Mouse (Mus musculus): ENCODE measurements around the gene Mrvi1. TPM values are rescaled to one million over a fixed set of nuclear protein-coding genes. Genes with fewer than 3 reads are reported as not detected.
A peak's percentile ranks its signal among the peaks of the same experiment; 100 is the strongest.

Gene Mrvi1
- polyA plus RNA-seq, 1 experiment, result 9.7 TPM

DNA sequence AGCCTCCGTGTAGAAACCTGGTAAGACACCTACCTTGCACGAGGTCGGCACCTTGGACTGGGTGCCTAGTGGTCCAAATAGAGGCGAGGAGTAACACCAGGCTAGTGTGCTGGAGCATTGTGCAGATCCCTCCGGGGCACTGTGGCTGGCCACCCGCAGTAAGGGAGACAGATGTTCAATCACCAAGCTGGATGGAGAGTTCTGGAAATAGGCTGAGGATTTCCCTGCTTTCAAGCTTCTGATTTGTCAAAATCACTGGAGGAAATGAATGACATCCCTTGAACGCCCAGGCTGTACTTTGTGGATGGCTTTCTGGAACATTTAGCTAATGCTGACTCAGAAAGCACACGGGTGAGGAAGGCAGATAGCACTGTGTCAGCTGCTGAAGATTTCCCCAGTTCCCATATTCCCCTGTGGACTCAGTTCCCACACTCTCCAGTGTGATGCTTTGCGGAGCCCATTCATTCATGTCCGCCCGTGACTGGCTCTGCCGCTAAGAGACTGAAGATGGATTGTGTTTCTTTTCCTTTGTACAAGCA lies 119.4 kb downstream of the Mrvi1 start, which contains the start of gene Lyve1:
TSS of gene Lyve1 (minus strand) at position 489 of the 539 bp plus-strand sequence.
- DNase-seq, result no peak
- Histone ChIP-seq H3K36me3 (ENCODE audit: control insufficient read depth, insufficient read depth, low read length) (no peaks in the 10 kb centered on the region), H3K4me3 (ENCODE audit: insufficient read depth, low read depth, low read length) (no peak within 1 kb of the TSS), H3K27ac (ENCODE audit: insufficient read depth, low read depth, low read length) (no peak within 1 kb of the TSS), H3K4me1 (ENCODE audit: control insufficient read depth, insufficient read depth, low read length) (no peaks in the 10 kb centered on the region), H3K27me3 (replicated peaks; ENCODE audit: control insufficient read depth, insufficient read depth, low read length) (no peaks in the 10 kb centered on the region)
- WGBS, result 63% methylated on average over 12 of the region's 12 CpGs
- no peak for TF ChIP-seq CTCF (conservative IDR thresholded peaks at IDR 0.05; ENCODE audit: insufficient read depth, insufficient read length, low read depth, low read length)
- TF ChIP-seq POLR2A (IDR thresholded peaks at IDR 0.05; ENCODE audit: low read depth, low read length), result no peak

DNA sequence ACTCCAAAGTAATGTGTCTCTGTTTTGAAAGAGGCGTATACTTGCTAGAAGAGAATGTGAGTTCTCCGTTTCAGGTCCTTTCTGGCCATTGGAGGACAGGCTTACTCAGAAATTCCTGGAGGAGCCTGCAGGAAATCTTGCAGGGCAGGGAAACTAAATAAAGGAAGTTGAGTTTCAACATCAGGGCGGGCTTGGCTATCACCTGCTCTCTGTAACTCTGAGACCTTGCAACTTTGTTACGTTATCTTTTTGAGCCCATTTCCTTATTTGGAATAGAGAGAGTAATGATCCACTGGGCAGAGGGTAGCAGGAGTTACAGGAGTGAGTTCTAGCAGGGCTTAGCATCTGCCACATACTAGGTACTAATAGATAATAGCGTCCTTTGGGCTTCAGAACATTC lies 122.1 kb downstream of the Mrvi1 start:
- H3K4me1 ChIP-seq (ENCODE audit: control insufficient read depth, insufficient read depth, low read length), result 0 out of 2 replicates have a peak, but pooled peaks cover 2% of the 10 kb centered on the region
- no peak overlapping the region for H3K4me3 ChIP-seq (ENCODE audit: insufficient read depth, low read depth, low read length)
- H3K27me3 ChIP-seq (replicated peaks; ENCODE audit: control insufficient read depth, insufficient read depth, low read length), result no peaks in the 10 kb centered on the region
- WGBS, result 58% methylated on average over 5 of the region's 5 CpGs
- H3K27ac ChIP-seq (ENCODE audit: insufficient read depth, low read depth, low read length), result no peak overlapping the region
- TF ChIP-seq CTCF (conservative IDR thresholded peaks at IDR 0.05; ENCODE audit: insufficient read depth, insufficient read length, low read depth, low read length) (no peak), POLR2A (IDR thresholded peaks at IDR 0.05; ENCODE audit: low read depth, low read length) (no peak)
- DNase-seq, result no peak
- H3K36me3 ChIP-seq (ENCODE audit: control insufficient read depth, insufficient read depth, low read length), result no peaks in the 10 kb centered on the region

DNA sequence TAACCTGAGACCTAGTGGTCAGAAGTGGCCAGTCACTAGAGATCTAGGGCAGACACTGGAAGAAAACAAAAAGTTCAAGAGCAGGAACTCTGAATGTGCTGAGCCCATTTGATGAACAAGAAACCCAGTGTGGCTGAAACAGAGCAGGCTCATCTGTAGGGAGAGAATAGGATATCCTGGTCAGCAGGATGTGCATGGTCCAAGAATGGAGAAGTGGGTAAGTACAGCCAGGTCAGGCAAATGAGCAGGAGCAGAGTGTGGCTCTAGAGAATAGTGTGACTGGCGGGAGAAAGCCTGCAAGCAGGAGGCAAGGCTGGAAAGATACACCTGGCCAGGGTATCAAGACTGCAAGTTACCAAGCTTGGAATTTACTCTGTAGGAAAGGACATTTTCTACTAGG lies 126.7 kb downstream of the Mrvi1 start:
- H3K27ac ChIP-seq (ENCODE audit: insufficient read depth, low read depth, low read length), result no peak overlapping the region
- no peaks in the 10 kb centered on the region for H3K36me3 ChIP-seq (ENCODE audit: control insufficient read depth, insufficient read depth, low read length)
- no peak for DNase-seq
- no peak overlapping the region for H3K4me3 ChIP-seq (ENCODE audit: insufficient read depth, low read depth, low read length)
- TF ChIP-seq POLR2A (IDR thresholded peaks at IDR 0.05; ENCODE audit: low read depth, low read length) (no peak), CTCF (conservative IDR thresholded peaks at IDR 0.05; ENCODE audit: insufficient read depth, insufficient read length, low read depth, low read length) (no peak)
- 0 out of 2 replicates have a peak, but pooled peaks cover 3% of the 10 kb centered on the region for H3K4me1 ChIP-seq (ENCODE audit: control insufficient read depth, insufficient read depth, low read length)
- WGBS, result 92% methylated on average over 1 of the region's 1 CpGs
- H3K27me3 ChIP-seq (replicated peaks; ENCODE audit: control insufficient read depth, insufficient read depth, low read length), result no peaks in the 10 kb centered on the region

DNA sequence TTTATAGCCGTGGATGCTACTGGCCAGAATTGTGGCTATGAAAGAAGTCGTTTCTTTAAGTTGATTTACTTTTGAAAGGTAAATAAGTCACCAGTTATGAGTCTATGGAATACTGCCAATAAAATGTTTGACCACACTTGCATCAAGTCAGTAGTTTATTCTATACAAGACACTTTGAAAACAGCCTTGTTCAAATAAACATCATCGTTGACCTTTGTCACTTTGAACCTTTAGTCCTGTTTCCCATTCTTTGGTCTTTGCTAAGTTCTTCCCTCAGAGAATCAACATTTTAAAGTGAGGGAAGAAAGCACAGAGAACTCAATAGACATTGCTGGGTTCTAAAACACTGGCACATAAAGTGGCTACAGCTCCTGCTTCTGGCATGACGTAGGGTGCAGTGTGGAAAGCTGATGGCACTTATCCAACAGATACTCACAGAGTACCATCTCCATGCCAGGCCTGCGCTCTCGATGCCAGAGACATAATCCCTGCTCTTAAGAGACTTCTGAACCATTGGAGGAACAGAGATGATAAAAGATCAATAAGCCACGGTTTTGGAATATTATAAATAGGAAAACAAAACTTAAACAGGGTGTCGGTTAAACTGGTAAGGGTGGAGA lies 127.2 kb downstream of the Mrvi1 start:
- no peaks in the 10 kb centered on the region for H3K27me3 ChIP-seq (replicated peaks; ENCODE audit: control insufficient read depth, insufficient read depth, low read length)
- no peak overlapping the region for H3K4me3 ChIP-seq (ENCODE audit: insufficient read depth, low read depth, low read length)
- 57% methylated on average over 8 of the region's 8 CpGs for WGBS
- no peaks in the 10 kb centered on the region for H3K36me3 ChIP-seq (ENCODE audit: control insufficient read depth, insufficient read depth, low read length)
- no peak overlapping the region for H3K27ac ChIP-seq (ENCODE audit: insufficient read depth, low read depth, low read length)
- TF ChIP-seq CTCF (conservative IDR thresholded peaks at IDR 0.05; ENCODE audit: insufficient read depth, insufficient read length, low read depth, low read length), result no peak
- no peak for TF ChIP-seq POLR2A (IDR thresholded peaks at IDR 0.05; ENCODE audit: low read depth, low read length)
- peak; percentile 28 for DNase-seq
- 0 out of 2 replicates have a peak, but pooled peaks cover 3% of the 10 kb centered on the region for H3K4me1 ChIP-seq (ENCODE audit: control insufficient read depth, insufficient read depth, low read length)

DNA sequence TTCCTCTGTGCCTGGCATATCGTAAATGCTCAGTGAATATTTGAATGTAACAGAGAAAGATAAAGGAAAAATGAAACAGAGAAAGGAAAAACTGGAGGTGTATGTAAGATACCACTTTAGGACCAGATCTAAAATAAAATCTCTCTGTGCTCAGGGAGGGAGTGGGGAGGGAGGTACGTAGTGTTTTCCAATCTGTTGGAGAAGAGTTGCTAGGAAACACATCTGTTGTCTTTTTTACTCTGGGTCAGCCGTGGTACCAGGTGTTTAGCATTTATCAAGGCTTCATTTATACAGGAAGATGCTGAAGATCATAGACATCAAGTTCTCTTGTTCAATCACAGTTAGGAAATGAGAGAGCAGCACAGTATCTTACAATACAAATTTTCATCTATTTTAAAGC lies 127.7 kb downstream of the Mrvi1 start:
- WGBS, result 67% methylated on average over 3 of the region's 3 CpGs
- DNase-seq, result no peak
- TF ChIP-seq POLR2A (IDR thresholded peaks at IDR 0.05; ENCODE audit: low read depth, low read length) (no peak), CTCF (conservative IDR thresholded peaks at IDR 0.05; ENCODE audit: insufficient read depth, insufficient read length, low read depth, low read length) (no peak)
- Histone ChIP-seq H3K27ac (ENCODE audit: insufficient read depth, low read depth, low read length) (no peak overlapping the region), H3K4me3 (ENCODE audit: insufficient read depth, low read depth, low read length) (no peak overlapping the region), H3K36me3 (ENCODE audit: control insufficient read depth, insufficient read depth, low read length) (no peaks in the 10 kb centered on the region), H3K27me3 (replicated peaks; ENCODE audit: control insufficient read depth, insufficient read depth, low read length) (no peaks in the 10 kb centered on the region), H3K4me1 (ENCODE audit: control insufficient read depth, insufficient read depth, low read length) (0 out of 2 replicates have a peak, but pooled peaks cover 3% of the 10 kb centered on the region)

DNA sequence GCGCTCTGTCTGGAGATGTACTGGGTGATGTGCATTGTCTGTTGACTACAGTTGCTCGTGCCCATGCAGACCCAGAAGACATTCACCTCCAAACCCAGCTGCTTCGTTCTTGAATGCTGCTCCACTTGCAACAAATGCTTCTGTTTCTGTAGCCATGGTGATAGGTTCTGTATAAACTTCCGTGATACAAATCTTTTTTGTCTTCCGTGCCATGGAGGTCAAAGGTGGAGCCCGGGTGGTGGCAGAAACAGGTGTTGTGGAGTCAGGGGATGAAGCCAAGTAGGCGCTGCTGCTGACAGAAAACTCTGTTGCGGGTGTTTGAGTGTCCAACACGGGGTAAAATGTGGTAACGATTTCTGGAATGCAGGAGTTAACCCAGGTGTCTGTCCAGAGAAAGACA lies 128.7 kb downstream of the Mrvi1 start:
- no peaks in the 10 kb centered on the region for H3K27me3 ChIP-seq (replicated peaks; ENCODE audit: control insufficient read depth, insufficient read depth, low read length)
- 70% methylated on average over 10 of the region's 10 CpGs for WGBS
- TF ChIP-seq CTCF (conservative IDR thresholded peaks at IDR 0.05; ENCODE audit: insufficient read depth, insufficient read length, low read depth, low read length) (no peak), POLR2A (IDR thresholded peaks at IDR 0.05; ENCODE audit: low read depth, low read length) (no peak)
- H3K4me3 ChIP-seq (ENCODE audit: insufficient read depth, low read depth, low read length), result no peak overlapping the region
- DNase-seq, result no peak
- no peaks in the 10 kb centered on the region for H3K36me3 ChIP-seq (ENCODE audit: control insufficient read depth, insufficient read depth, low read length)
- H3K4me1 ChIP-seq (ENCODE audit: control insufficient read depth, insufficient read depth, low read length), result 0 out of 2 replicates have a peak, but pooled peaks cover 3% of the 10 kb centered on the region
- no peak overlapping the region for H3K27ac ChIP-seq (ENCODE audit: insufficient read depth, low read depth, low read length)

DNA sequence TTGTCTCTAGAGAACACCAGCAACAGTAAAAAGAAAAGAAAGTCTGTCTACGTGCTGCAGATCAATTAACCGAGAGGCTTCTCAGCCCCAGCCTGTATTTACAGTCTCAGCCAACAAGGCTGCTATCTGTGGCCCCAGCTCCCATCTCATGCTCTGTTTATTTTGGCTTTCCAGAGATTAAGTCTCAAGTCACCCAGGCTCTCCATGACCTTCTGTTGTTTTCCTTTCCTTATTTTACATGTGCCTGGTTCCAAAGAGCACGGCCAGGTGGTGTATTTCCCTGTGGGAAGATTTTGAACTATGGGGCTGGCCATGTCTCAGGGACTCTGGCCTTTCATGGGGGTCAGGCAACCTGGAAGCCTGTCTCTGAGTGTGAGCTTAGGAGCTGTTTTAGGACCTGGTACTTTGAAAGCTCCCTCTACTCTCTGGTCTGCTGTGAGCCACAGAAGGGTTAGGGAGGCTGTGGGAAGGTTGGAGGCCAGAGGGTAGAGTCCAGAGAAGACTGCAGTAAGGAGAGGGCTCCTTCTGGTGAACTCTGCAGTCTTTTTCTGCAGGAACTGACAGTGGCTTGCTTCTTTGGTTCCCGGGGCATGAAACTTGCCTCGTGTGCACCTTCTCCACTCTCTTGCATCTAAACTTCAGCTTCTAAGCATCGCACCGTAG lies 130.6 kb downstream of the Mrvi1 start:
- no peak for TF ChIP-seq POLR2A (IDR thresholded peaks at IDR 0.05; ENCODE audit: low read depth, low read length)
- TF ChIP-seq CTCF (conservative IDR thresholded peaks at IDR 0.05; ENCODE audit: insufficient read depth, insufficient read length, low read depth, low read length), result no peak
- Histone ChIP-seq H3K27me3 (replicated peaks; ENCODE audit: control insufficient read depth, insufficient read depth, low read length) (no peaks in the 10 kb centered on the region), H3K27ac (ENCODE audit: insufficient read depth, low read depth, low read length) (no peak overlapping the region), H3K4me3 (ENCODE audit: insufficient read depth, low read depth, low read length) (no peak overlapping the region), H3K4me1 (ENCODE audit: control insufficient read depth, insufficient read depth, low read length) (0 out of 2 replicates have a peak, but pooled peaks cover 3% of the 10 kb centered on the region), H3K36me3 (ENCODE audit: control insufficient read depth, insufficient read depth, low read length) (no peaks in the 10 kb centered on the region)
- WGBS, result 54% methylated on average over 7 of the region's 7 CpGs
- peak; percentile 16 for DNase-seq
